Mouse (Mus musculus) frontal cortex, postnatal 25 days (tissue): Measurements from ENCODE around the gene Ecsit.
A peak's percentile ranks its signal among the peaks of the same experiment; 100 is the strongest.

Experiments
- DNase-seq, 2 experiments: peaks; one replicate each; pipeline ENCODE4 v3.0.0; 2022; ENCODE audit warnings: low spot score in 2 of 2

Gene Ecsit

DNA sequence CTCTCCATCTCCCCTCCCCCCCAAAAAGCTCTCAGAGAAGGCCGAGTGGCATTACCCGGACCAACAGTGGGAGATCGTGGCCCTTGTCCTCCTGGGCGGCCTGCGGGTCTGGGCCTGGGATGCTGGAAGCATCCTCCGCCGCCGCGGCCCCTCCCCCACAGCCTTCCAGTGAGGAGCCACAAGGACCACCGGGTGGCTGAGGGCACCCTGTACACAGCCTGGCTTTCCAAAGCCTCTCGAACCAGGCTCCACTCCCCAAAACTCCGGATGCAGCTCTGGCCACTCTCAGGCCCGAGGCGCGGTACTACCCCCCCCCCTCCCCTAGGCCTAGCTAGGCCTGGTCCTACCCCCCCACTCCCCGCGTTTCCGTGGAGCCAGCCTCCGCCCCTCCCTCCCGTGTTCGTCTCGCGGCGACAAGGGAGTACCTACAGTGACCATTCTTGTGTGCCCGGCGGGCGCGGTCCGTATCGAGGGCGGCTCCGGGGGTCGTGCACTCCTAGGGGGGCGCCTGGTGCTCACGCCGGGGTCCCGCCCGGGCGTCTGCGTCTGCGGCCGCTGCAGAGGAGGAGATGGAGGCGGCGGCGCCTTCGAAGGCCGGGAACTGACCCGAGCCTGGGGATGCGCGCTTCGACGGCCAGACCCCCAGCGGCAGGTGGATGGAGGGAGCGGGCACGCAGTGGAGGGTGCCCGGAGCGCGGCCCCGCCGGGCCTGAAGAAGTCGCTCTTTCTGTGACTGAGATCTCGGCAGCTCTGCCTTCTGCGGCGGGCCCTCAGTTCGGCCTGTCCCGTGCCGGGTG is 33.9 kb downstream of the Ecsit start:
- no peak for DNase-seq

DNA sequence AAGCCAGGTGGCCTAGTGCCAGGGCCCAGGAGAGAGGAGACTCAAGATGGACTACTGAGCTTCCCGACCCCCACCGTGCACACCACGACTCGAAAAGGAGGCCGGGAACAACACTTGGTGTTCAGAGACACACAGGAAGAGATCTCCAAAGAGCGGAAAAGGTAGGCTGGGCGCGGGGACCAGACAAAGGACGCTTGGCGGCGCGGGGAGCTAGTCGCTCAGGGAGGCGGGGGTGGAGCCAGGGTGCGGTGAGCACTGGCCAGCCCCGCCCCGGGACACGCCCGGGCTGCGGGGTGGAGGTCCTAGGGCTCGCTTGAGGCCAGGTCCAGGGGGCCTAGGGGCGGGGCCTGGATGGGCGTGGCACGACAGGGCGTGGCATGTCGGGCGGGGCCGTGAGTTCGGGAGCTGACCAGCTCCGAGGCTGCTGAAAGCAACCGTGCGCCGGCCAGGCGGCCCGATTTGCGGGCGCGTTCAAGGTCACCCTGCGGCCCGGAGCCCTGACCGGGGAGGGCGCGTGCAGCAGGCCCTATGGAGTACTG is 34.8 kb downstream of the Ecsit start:
- peak in 1 of 2 experiments; percentile 49 for DNase-seq

DNA sequence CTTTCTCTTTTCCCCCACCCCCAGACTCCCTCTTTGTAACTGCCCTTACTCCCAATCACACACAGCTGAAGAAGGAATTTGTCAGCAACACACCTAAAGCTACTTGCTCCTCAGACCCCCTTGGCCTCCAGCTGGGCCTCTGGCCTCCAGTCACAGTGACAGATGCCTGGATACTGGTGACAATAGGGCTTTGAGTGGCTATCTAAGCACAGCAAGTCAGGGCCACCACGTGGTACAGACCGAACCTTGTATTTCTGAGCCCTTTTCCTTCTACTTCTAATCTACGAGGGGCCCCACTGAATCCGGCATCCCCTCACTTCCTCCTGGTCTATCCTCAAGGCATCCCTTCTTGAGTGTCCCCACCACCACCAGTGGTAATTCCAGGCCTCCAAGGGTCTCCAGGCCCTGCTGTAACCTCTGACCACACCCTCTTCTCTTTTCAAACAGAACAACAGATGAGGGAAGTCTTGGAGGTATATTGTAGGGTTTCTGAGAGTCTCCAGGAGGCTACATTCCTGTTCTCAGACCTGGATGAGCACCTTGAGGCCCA is 35.4 kb downstream of the Ecsit start:
- no peak for DNase-seq

DNA sequence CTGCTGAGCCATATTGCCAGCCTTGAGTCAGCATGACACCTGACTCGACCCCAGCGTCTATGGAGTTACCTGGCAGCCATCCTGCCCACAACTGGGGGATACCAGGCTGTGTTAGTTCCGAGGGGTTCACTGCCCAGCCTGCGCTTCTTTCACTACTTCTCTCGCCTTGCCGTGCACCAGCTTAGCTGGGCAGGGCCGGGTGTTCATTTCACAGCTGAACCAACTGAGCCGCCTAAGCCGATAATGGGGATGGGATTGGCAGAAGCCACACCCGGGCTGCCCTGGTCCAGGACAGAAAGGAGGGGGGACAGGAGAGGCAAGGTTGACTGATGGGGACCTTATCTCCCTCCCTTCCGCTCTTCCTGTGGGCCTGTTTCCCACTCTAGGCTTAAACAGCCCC is 35.9 kb downstream of the Ecsit start:
- DNase-seq = no peak

DNA sequence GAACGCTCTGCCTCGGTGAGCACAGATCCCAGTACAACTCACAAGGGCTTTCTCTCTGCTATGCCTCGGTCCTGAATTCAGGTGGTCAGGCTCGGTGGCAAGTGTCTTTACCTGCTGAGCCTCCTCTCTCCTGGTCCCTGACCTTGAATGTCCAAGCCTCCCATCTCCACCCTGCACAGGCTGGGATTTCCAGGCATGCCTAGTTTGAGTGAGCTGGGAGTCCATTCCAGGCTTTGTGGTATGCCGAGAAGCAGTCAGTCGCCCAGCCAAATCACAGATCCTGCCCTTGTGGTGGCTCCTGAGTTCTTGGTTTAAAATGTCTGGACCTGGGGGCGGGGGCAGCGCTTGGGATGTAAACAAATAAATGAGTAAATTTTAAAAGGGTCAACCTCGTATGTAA is 37.9 kb downstream of the Ecsit start:
- no peak for DNase-seq

DNA sequence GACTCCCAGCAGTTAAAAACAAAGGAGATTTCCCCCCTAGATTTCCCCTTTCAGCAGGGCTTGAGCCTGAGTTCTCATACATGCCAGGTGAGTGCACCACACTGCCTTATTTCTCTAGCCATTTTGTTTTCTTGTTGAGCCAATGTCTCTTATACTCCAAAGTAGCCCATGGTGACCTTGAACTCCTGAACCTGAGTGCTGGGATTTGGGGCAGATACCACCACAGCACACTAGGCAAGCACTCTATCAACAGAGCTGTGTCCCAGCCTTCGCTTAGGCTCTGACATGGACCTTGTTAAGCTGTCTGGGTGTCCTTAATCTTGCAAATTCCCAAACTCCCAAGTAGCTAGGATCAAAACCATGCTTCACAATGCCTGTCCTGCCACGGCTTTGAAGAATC is 43.4 kb downstream of the Ecsit start:
- no peak for DNase-seq

DNA sequence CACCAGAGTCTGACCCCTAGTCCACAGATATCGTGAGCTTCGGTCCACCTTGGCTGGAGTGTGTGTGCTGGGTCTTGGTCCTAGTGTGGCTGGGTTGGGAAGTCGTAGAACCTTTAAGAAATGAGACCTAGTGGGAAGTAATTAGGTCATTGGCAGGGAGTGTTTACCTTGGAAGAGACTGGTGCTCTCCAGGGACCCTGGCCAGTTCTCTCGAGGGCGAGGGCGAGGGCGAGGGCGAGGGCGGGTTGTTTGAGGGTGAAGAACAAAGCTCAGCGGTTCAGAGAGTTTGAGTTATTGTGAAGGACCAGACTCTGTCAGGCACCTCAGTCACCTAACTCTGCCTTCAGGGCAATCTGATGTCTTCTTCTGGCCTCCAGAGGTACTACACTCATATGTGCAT is 47.4 kb downstream of the Ecsit start:
- DNase-seq = no peak

DNA sequence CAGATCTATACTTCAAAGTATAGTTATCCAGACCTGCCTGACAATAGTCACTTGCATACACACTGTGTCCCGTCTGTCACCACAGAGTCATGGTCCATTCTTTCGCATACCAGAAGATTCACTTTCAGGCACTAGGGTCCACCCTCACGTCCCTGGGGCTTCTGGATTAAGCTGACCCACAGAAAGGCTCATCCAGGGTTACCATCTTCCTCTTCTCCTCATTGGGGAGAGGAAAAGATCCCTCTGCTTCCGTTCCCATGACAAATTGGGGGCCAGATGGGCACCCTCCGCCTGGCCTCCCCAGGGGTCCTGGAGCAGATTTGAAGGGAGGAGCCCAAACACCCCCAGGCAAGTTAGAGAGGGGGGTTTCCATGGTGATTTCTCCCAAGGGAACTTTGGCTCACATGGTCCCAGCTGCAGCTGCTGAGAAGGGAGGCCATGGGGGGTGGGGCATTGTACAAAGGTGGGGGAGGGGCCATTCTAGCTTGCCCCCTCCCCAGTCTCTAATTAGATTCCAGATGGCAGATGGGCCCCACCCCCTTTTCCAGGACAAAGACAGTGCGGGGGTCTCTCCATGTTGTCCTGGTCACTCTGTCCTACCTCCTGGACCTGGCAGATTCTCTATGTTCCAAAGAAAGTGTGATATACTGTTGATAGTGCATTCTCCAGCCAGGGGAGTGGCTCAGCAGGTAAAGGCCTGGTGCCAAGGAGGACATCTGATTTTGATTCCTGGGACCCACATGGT is 49.8 kb downstream of the Ecsit start:
- no peak for DNase-seq

DNA sequence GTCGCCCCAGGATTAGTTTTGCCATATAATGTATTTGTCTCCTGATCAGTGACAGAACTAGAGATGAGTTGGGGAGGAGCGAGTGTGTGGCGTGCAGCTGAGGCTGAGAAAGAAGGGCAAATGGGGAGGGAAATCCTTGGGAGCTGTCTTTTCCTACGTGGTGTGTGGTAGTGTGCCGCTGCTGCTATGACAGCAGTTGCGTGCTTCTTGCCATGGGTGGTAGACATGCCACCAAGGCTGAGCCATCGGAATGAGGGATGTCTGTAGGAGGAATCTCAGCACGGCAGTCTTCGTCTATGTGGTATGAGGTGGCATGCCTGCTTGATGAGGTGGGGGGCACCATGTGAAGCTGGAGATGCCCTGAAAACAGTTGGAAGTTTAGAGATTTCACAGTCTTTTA is 54.9 kb downstream of the Ecsit start:
- no peak for DNase-seq

DNA sequence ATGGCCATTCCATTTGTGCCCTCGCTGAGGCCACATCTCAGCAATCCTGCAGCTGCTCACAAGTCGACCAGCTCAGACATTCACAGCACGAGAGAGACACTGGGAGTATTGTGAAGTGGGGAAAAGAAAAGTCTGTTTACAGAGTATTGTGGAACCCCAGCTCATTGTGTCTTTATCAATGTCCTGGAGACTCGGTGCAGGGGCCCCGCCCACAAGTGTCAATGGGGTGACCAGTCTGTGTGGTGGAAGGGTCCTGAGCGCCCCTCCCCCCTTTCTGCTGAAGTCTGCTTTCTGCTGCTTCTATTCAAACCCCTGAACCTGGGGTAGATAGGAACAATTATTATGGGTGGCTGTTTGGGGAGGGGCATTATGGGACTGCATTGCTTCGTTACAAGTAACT is 56.8 kb downstream of the Ecsit start:
- DNase-seq = no peak

DNA sequence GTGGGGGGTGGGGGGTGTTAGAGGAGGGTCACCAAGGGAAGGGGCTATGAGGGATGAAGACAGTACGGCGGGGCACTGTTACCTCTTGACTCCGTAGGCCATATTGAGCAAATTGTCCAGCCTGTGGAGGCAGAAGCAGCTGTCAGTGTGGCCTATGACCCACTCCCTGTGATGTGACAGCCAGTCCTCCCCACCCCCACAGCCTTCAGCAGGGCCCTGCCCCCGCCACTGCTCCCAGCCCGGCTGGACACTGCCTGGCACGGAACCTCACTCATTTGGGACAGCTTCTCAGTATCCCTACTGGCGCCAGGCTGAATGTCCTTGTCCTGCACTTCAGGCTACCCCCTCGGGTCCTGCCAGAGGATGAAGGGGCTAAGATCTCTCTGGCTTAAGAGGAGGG is 60.6 kb downstream of the Ecsit start:
- no peak for DNase-seq
